Mouse (Mus musculus) lung, embryonic 15.5 days (tissue): Measurements from ENCODE around the gene Fhit. TPM values are rescaled to one million over a fixed set of nuclear protein-coding genes. Genes with fewer than 3 reads are reported as not detected.

Experiments used
- ATAC-seq: fragments of 200-750 bp; cut with Nextera tagmentation; 2 replicates; pipeline ENCODE4 v1.8.0; 2017; ENCODE audit warnings: moderate number of reproducible peaks, borderline replicate concordance; ENCODE audit not compliant: low FRiP score, low TSS enrichment; ENCODE audit errors: extremely low read depth
- H3K27ac ChIP-seq: fragments of 300-500 bp; sonication (generic); 2 replicates; pipeline ENCODE4 v1.5.1; 2015; ENCODE audit warnings: moderate library complexity, mild to moderate bottlenecking, inconsistent platforms
- H3K27me3 ChIP-seq: fragments of 300-500 bp; sonication (generic); 2 replicates; pipeline ENCODE4 v1.6.1; 2015; ENCODE audit warnings: inconsistent platforms
- H3K36me3 ChIP-seq: fragments of 300-500 bp; sonication (generic); 2 replicates; pipeline ENCODE4 v1.6.1; 2015; ENCODE audit warnings: inconsistent platforms
- H3K4me1 ChIP-seq: fragments of 300-500 bp; sonication (generic); 2 replicates; pipeline ENCODE4 v1.6.1; 2015; ENCODE audit warnings: inconsistent platforms
- H3K4me2 ChIP-seq: fragments of 300-500 bp; sonication (generic); 2 replicates; pipeline ENCODE4 v1.6.1; 2015; ENCODE audit warnings: inconsistent platforms, mild to moderate bottlenecking, moderate library complexity
- H3K4me3 ChIP-seq: fragments of 300-500 bp; sonication (generic); 2 replicates; pipeline ENCODE4 v1.5.1; 2015; ENCODE audit warnings: mild to moderate bottlenecking, inconsistent platforms
- H3K9ac ChIP-seq: fragments of 300-500 bp; sonication (generic); 2 replicates; pipeline ENCODE4 v1.6.1; 2015; ENCODE audit warnings: inconsistent platforms
- H3K9me3 ChIP-seq: fragments of 300-500 bp; sonication (generic); 2 replicates; pipeline ENCODE4 v1.6.1; 2016; ENCODE audit warnings: inconsistent platforms
- WGBS: fragments of 180-500 bp; shearing (Covaris S2); methylation state at CpG from one replicate; pipeline ENCODE4 v1.1.7; 2015; 5-methylcytosine and 5-hydroxymethylcytosine counted together
- polyA plus RNA-seq: library from polyadenylated mRNA; unstranded; fragments of >200 nt; fragmentation: Nextera tagmentation; extraction: Ambion mirVana; gene quantifications from 2 replicates; pipeline ENCODE4 v1.2.1, GENCODE M21; 2015

Fhit gene
- polyA plus RNA-seq, 1 experiment from 2014 or later: 3.4 TPM

GRCm38 (mm10) chr14:10659326-10659725, 502.5 kb downstream of the Fhit start:
- H3K4me3 ChIP-seq: no peak overlapping the region
- no peaks in the 10 kb centered on the region for H3K4me1 ChIP-seq
- H3K27me3 ChIP-seq: no peaks in the 10 kb centered on the region
- H3K9me3 ChIP-seq: no peaks in the 10 kb centered on the region
- 76% methylated on average over 2 of the region's 2 CpGs for WGBS
- ATAC-seq: no peak
- no peaks in the 10 kb centered on the region for H3K36me3 ChIP-seq
- H3K4me2 ChIP-seq: no peak overlapping the region
- H3K9ac ChIP-seq: no peak overlapping the region
- H3K27ac ChIP-seq: no peak overlapping the region

GRCm38 (mm10) chr14:10658219-10658618, 503.6 kb downstream of the Fhit start:
- Histone ChIP-seq H3K9me3 (no peaks in the 10 kb centered on the region), H3K4me2 (no peak overlapping the region), H3K4me3 (no peak overlapping the region), H3K27me3 (no peaks in the 10 kb centered on the region), H3K9ac (no peak overlapping the region), H3K36me3 (no peaks in the 10 kb centered on the region), H3K27ac (no peak overlapping the region), H3K4me1 (no peaks in the 10 kb centered on the region)
- no peak for ATAC-seq
- WGBS: 90% methylated on average over 1 of the region's 1 CpGs

- Histone ChIP-seq H3K36me3 (no peaks in the 10 kb centered on the region), H3K9me3 (no peaks in the 10 kb centered on the region), H3K27ac (no peak overlapping the region), H3K4me1 (no peaks in the 10 kb centered on the region), H3K27me3 (no peaks in the 10 kb centered on the region), H3K9ac (no peak overlapping the region), H3K4me3 (no peak overlapping the region), H3K4me2 (no peak overlapping the region)
- WGBS: 70% methylated on average over 3 of the region's 3 CpGs
- ATAC-seq: no peak
Measured at GRCm38 (mm10) chr14:10657364-10657763, 504.5 kb downstream of the Fhit start.

- WGBS: 34% methylated on average over 3 of the region's 3 CpGs
- no peak for ATAC-seq
Measured at GRCm38 (mm10) chr14:10655842-10656241, 506.0 kb downstream of the Fhit start.

GRCm38 (mm10) chr14:10647832-10648231, 514.0 kb downstream of the Fhit start:
- H3K27me3 ChIP-seq: no peaks in the 10 kb centered on the region

More at GRCm38 (mm10) chr14:10655842-10656241, 506.0 kb downstream of the Fhit start:
- Histone ChIP-seq H3K4me3 (no peak overlapping the region), H3K4me1 (no peaks in the 10 kb centered on the region), H3K4me2 (no peak overlapping the region), H3K36me3 (no peaks in the 10 kb centered on the region), H3K27me3 (no peaks in the 10 kb centered on the region), H3K27ac (no peak overlapping the region), H3K9ac (no peak overlapping the region), H3K9me3 (no peaks in the 10 kb centered on the region)

GRCm38 (mm10) chr14:10631783-10632182, 530.1 kb downstream of the Fhit start:
- H3K9me3 ChIP-seq: no peaks in the 10 kb centered on the region
- no peak overlapping the region for H3K9ac ChIP-seq
- no peak overlapping the region for H3K4me3 ChIP-seq
- H3K27me3 ChIP-seq: no peaks in the 10 kb centered on the region
- H3K36me3 ChIP-seq: no peaks in the 10 kb centered on the region
- WGBS: 69% methylated on average over 3 of the region's 3 CpGs
- H3K27ac ChIP-seq: no peak overlapping the region
- H3K4me2 ChIP-seq: no peak overlapping the region
- no peak for ATAC-seq
- no peaks in the 10 kb centered on the region for H3K4me1 ChIP-seq

More at GRCm38 (mm10) chr14:10647832-10648231, 514.0 kb downstream of the Fhit start:
- no peak overlapping the region for H3K9ac ChIP-seq
- H3K4me1 ChIP-seq: no peaks in the 10 kb centered on the region
- no peak overlapping the region for H3K27ac ChIP-seq
- no peaks in the 10 kb centered on the region for H3K9me3 ChIP-seq
- no peaks in the 10 kb centered on the region for H3K36me3 ChIP-seq
- ATAC-seq: no peak
- no peak overlapping the region for H3K4me3 ChIP-seq
- no peak overlapping the region for H3K4me2 ChIP-seq

- H3K36me3 ChIP-seq: no peaks in the 10 kb centered on the region
- H3K9ac ChIP-seq: no peak overlapping the region
- H3K27me3 ChIP-seq: no peaks in the 10 kb centered on the region
- ATAC-seq: no peak
- no peaks in the 10 kb centered on the region for H3K4me1 ChIP-seq
- no peak overlapping the region for H3K4me2 ChIP-seq
- H3K4me3 ChIP-seq: no peak overlapping the region
- no peak overlapping the region for H3K27ac ChIP-seq
- no peaks in the 10 kb centered on the region for H3K9me3 ChIP-seq
- WGBS: 88% methylated on average over 2 of the region's 2 CpGs
Measured at GRCm38 (mm10) chr14:10630831-10631360, 530.9 kb downstream of the Fhit start.

- no peaks in the 10 kb centered on the region for H3K36me3 ChIP-seq
- H3K27me3 ChIP-seq: no peaks in the 10 kb centered on the region
- H3K4me2 ChIP-seq: no peak overlapping the region
- ATAC-seq: no peak
- H3K9ac ChIP-seq: no peak overlapping the region
- H3K27ac ChIP-seq: no peak overlapping the region
- WGBS: 53% methylated on average over 5 of the region's 5 CpGs
- no peak overlapping the region for H3K4me3 ChIP-seq
- no peaks in the 10 kb centered on the region for H3K9me3 ChIP-seq
- no peaks in the 10 kb centered on the region for H3K4me1 ChIP-seq
Measured at GRCm38 (mm10) chr14:10593467-10593866, 568.4 kb downstream of the Fhit start.

GRCm38 (mm10) chr14:10568937-10569552, 592.8 kb downstream of the Fhit start:
- H3K36me3 ChIP-seq: no peaks in the 10 kb centered on the region
- no peak overlapping the region for H3K9ac ChIP-seq
- 72% methylated on average over 3 of the region's 3 CpGs for WGBS
- no peak overlapping the region for H3K4me3 ChIP-seq
- no peak for ATAC-seq
- no peak overlapping the region for H3K4me2 ChIP-seq
- H3K4me1 ChIP-seq: no peaks in the 10 kb centered on the region
- no peaks in the 10 kb centered on the region for H3K27me3 ChIP-seq
- H3K9me3 ChIP-seq: no peaks in the 10 kb centered on the region
- H3K27ac ChIP-seq: no peak overlapping the region

GRCm38 (mm10) chr14:10567771-10568170, 594.1 kb downstream of the Fhit start:
- Histone ChIP-seq H3K9me3 (no peaks in the 10 kb centered on the region), H3K4me2 (no peak overlapping the region), H3K27ac (no peak overlapping the region), H3K9ac (no peak overlapping the region), H3K36me3 (no peaks in the 10 kb centered on the region), H3K27me3 (no peaks in the 10 kb centered on the region), H3K4me1 (no peaks in the 10 kb centered on the region), H3K4me3 (no peak overlapping the region)
- ATAC-seq: no peak
- 72% methylated on average over 2 of the region's 2 CpGs for WGBS

- H3K4me2 ChIP-seq: no peak overlapping the region
- H3K4me1 ChIP-seq: no peaks in the 10 kb centered on the region
- H3K27me3 ChIP-seq: no peaks in the 10 kb centered on the region
- H3K27ac ChIP-seq: no peak overlapping the region
- H3K9me3 ChIP-seq: no peaks in the 10 kb centered on the region
- 30% methylated on average over 6 of the region's 6 CpGs for WGBS
- no peak overlapping the region for H3K9ac ChIP-seq
- no peak for ATAC-seq
- H3K4me3 ChIP-seq: no peak overlapping the region
- H3K36me3 ChIP-seq: no peaks in the 10 kb centered on the region
Measured at GRCm38 (mm10) chr14:10554755-10555154, 607.1 kb downstream of the Fhit start.

GRCm38 (mm10) chr14:10548632-10549031, 613.2 kb downstream of the Fhit start:
- no peak overlapping the region for H3K4me3 ChIP-seq
- 73% methylated on average over 2 of the region's 2 CpGs for WGBS
- H3K9ac ChIP-seq: no peak overlapping the region
- no peaks in the 10 kb centered on the region for H3K36me3 ChIP-seq
- H3K27me3 ChIP-seq: no peaks in the 10 kb centered on the region
- H3K4me2 ChIP-seq: no peak overlapping the region
- no peak for ATAC-seq
- no peaks in the 10 kb centered on the region for H3K9me3 ChIP-seq
- no peaks in the 10 kb centered on the region for H3K4me1 ChIP-seq
- no peak overlapping the region for H3K27ac ChIP-seq

- no peak overlapping the region for H3K4me2 ChIP-seq
- H3K4me1 ChIP-seq: no peaks in the 10 kb centered on the region
- no peaks in the 10 kb centered on the region for H3K27me3 ChIP-seq
- H3K9me3 ChIP-seq: no peaks in the 10 kb centered on the region
- H3K36me3 ChIP-seq: no peaks in the 10 kb centered on the region
- WGBS: 56% methylated on average over 3 of the region's 3 CpGs
- no peak overlapping the region for H3K4me3 ChIP-seq
- H3K27ac ChIP-seq: no peak overlapping the region
- H3K9ac ChIP-seq: no peak overlapping the region
- no peak for ATAC-seq
Measured at GRCm38 (mm10) chr14:10545916-10546315, 615.9 kb downstream of the Fhit start.
